Mouse (Mus musculus): Measurements from ENCODE around the gene Mrps34. TPM values are rescaled to one million over a fixed set of nuclear protein-coding genes. Genes with fewer than 3 reads are reported as not detected.

The Mrps34 gene
- 68.9 and 106 TPM in 2 replicates for polyA plus RNA-seq (2012; rRNA removed)

DNA sequence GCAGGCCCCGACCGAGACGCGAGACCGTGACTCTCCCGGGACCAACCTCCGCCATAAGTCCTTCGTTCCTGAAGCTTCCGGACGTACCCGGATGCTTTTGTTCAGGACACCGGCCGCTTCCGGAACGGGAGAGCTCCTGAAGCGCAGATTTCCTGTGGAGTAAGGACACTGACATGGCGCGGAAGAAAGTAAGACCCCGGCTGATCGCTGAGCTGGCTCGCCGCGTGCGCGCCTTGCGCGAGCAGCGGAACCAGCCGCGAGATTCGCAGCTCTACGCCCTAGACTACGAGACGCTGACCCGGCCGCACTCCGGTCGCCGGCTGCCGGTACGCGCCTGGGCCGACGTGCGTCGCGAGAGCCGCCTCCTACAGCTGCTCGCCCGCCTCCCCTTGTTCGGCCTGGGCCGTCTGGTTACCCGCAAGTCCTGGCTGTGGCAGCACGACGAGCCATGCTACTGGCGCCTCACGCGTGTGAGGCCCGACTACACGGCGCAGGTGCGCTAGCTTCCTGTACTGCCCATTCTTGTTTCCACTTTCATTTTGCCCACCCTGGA lies at the start of gene Mrps34, which contains the start of gene Eme2:
Gene Mrps34, plus strand, starts transcription at position 122 of the 553 bp plus-strand sequence.
Gene Eme2, minus strand, starts transcription at position 93 of the 553 bp plus-strand sequence.
- Histone ChIP-seq H3K27me3 (ENCODE audit: control insufficient read depth, insufficient read depth, low read length) (no peaks in the 10 kb centered on the region), H3K4me1 (ENCODE audit: control insufficient read depth, insufficient read depth, insufficient read length) (peaks cover 14% of the 10 kb centered on the region), H3K27ac (ENCODE audit: insufficient read depth, low read length) (peak within 1 kb of the TSS; percentile 91), H3K36me3 (ENCODE audit: control insufficient read depth, insufficient read depth, low read length) (peaks cover 25% of the 10 kb centered on the region), H3K4me3 (ENCODE audit: extremely low read depth, insufficient read depth, insufficient read length) (peak within 1 kb of the TSS; percentile 86)
- under 1% methylated on average over 62 of the region's 62 CpGs for WGBS
- DNase-seq (ENCODE audit: low read depth in 1 of 2, low spot score in 2 of 2), result peak; percentile 49 to 54
- TF ChIP-seq POLR2A (IDR thresholded peaks at IDR 0.05; ENCODE audit: low read depth, low read length), result peak; percentile 27; the same call in 1 of the 2 replicates
- no peak for TF ChIP-seq CTCF (IDR thresholded peaks at IDR 0.05; ENCODE audit: extremely low read depth, insufficient read depth, insufficient read length, insufficient replicate concordance)

DNA sequence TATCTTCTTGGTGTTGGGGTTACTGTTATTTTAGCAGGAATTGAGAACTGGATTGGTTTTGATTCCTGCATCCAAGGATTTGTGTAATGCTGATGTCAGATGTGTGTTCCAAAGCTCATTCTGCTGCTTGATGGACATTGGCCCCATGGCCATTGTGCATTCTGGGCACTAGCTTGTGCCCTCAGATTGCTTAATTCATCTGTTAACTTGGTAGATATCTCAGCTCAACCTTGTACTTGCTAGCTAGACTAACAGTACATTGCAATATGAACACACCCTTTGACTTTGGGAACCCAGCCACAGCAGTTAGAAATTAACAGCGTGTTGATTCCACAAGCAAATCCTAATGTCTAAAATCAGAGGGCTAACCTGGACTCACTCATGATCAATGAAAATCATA lies 47.5 kb upstream of the Mrps34 start:
- no peak for TF ChIP-seq CTCF (IDR thresholded peaks at IDR 0.05; ENCODE audit: extremely low read depth, insufficient read depth, insufficient read length, insufficient replicate concordance)
- Histone ChIP-seq H3K4me3 (ENCODE audit: extremely low read depth, insufficient read depth, insufficient read length) (no peak overlapping the region), H3K27me3 (ENCODE audit: control insufficient read depth, insufficient read depth, low read length) (no peaks in the 10 kb centered on the region; the same call in 1 of the 2 replicates), H3K36me3 (ENCODE audit: control insufficient read depth, insufficient read depth, low read length) (no peaks in the 10 kb centered on the region), H3K4me1 (ENCODE audit: control insufficient read depth, insufficient read depth, insufficient read length) (peaks cover 4% of the 10 kb centered on the region; the same call in 1 of the 2 replicates), H3K27ac (ENCODE audit: insufficient read depth, low read length) (no peak overlapping the region)
- no peak for DNase-seq (ENCODE audit: low read depth in 1 of 2, low spot score in 2 of 2)
- 95% methylated on average over 1 of the region's 1 CpGs for WGBS

DNA sequence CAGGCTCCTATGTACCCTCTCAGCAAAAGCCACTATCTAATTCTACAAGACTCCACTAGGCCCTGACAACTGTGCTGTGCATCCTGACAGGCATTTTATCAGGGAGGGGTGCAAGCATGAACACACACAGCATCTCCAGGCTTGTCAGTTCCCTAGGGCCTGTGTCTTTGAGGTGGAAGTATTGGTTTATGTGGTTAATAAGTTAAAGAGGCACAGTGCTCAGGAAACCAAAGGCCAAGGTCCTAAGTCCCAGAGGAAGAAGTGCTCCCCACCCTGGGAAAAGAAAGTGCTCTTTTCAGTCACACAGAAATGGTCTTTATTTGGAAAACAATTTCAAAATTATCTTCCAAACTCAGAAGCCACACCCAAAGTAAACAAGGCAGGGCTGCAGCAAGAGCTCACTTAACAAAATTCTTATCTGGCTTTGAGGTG lies 46.3 kb upstream of the Mrps34 start:
- Histone ChIP-seq H3K4me3 (ENCODE audit: extremely low read depth, insufficient read depth, insufficient read length) (peak overlapping the region; percentile 22; the same call in 1 of the 2 replicates), H3K27ac (ENCODE audit: insufficient read depth, low read length) (no peak overlapping the region; the same call in 1 of the 2 replicates), H3K4me1 (ENCODE audit: control insufficient read depth, insufficient read depth, insufficient read length) (peaks cover 4% of the 10 kb centered on the region; the same call in 1 of the 2 replicates), H3K27me3 (ENCODE audit: control insufficient read depth, insufficient read depth, low read length) (no peaks in the 10 kb centered on the region; the same call in 1 of the 2 replicates), H3K36me3 (ENCODE audit: control insufficient read depth, insufficient read depth, low read length) (peaks cover 3% of the 10 kb centered on the region)
- no peak for TF ChIP-seq POLR2A (IDR thresholded peaks at IDR 0.05; ENCODE audit: low read depth, low read length)
- no peak for TF ChIP-seq CTCF (IDR thresholded peaks at IDR 0.05; ENCODE audit: extremely low read depth, insufficient read depth, insufficient read length, insufficient replicate concordance)
- DNase-seq (ENCODE audit: low read depth in 1 of 2, low spot score in 2 of 2), result no peak

DNA sequence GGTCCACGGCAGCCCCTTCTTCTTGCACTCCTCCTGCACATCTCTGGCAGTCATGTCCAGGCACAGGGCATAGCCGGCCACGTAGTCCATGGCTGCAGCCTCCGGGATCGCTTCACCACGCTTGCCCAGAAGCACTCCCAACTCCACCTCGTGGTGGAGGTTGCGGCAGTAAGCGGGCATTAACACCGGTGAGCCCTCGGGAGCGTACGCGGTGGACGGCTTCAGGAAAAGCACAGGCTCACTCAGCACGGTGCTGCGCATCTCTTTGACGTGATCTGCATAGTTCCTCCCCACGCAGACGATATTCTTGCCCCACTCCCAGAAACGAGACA lies 45.2 kb upstream of the Mrps34 start:
- H3K4me1 ChIP-seq (ENCODE audit: control insufficient read depth, insufficient read depth, insufficient read length), result peaks cover 4% of the 10 kb centered on the region; the same call in 1 of the 2 replicates
- WGBS, result under 1% methylated on average over 21 of the region's 21 CpGs
- H3K27me3 ChIP-seq (ENCODE audit: control insufficient read depth, insufficient read depth, low read length), result no peaks in the 10 kb centered on the region
- H3K36me3 ChIP-seq (ENCODE audit: control insufficient read depth, insufficient read depth, low read length), result peaks cover 5% of the 10 kb centered on the region
- DNase-seq (ENCODE audit: low read depth in 1 of 2, low spot score in 2 of 2), result no peak
- no peak for TF ChIP-seq POLR2A (IDR thresholded peaks at IDR 0.05; ENCODE audit: low read depth, low read length)
- TF ChIP-seq CTCF (IDR thresholded peaks at IDR 0.05; ENCODE audit: extremely low read depth, insufficient read depth, insufficient read length, insufficient replicate concordance), result peak; percentile 13; the same call in 1 of the 2 replicates
- H3K27ac ChIP-seq (ENCODE audit: insufficient read depth, low read length), result peak overlapping the region; percentile 95
- H3K4me3 ChIP-seq (ENCODE audit: extremely low read depth, insufficient read depth, insufficient read length), result peak overlapping the region; percentile 88

DNA sequence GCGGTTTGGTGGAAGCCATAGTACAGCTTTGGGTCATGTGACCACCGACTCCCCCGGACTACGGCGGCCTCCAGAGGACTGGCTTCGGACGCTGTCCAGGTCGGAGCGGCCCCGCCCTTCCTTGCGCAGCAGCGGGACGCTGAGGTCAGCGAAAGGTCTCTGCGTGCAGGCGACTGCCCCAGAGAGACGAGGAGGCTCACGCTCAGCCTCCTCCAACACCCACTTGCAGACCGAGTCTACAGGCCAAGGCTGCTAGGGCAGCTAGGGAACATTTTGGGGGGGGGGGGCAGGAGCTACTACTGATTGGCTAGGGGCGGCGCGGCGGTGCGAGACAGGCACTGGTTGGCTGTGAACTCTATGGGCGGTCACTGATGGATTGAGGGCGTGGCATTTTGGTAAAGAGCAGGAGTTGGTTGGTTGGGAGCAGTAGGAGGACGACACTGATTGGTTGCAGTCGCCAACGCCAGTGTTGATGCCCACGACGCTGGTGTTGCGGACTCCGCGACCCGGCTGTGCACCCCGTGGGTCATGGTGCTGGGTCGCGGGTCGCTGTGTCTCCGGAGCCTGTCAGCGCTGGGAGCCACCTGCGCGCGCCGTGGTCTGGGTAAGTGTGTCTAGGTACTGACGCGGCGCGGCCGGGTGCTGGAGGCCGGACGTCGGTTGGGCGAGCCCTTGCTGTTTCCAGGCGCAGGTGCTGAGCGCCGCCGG lies 44.7 kb upstream of the Mrps34 start, which contains the start of gene Fahd1:
Gene Fahd1, minus strand, starts transcription at position 300 of the 708 bp plus-strand sequence.
- TF ChIP-seq POLR2A (IDR thresholded peaks at IDR 0.05; ENCODE audit: low read depth, low read length), result peak; percentile 34; the same call in 1 of the 2 replicates
- TF ChIP-seq CTCF (IDR thresholded peaks at IDR 0.05; ENCODE audit: extremely low read depth, insufficient read depth, insufficient read length, insufficient replicate concordance), result no peak
- WGBS, result under 1% methylated on average over 58 of the region's 58 CpGs
- Histone ChIP-seq H3K27ac (ENCODE audit: insufficient read depth, low read length) (peak within 1 kb of the TSS; percentile 95), H3K4me1 (ENCODE audit: control insufficient read depth, insufficient read depth, insufficient read length) (peaks cover 4% of the 10 kb centered on the region; the same call in 1 of the 2 replicates), H3K27me3 (ENCODE audit: control insufficient read depth, insufficient read depth, low read length) (no peaks in the 10 kb centered on the region), H3K4me3 (ENCODE audit: extremely low read depth, insufficient read depth, insufficient read length) (peak within 1 kb of the TSS; percentile 89), H3K36me3 (ENCODE audit: control insufficient read depth, insufficient read depth, low read length) (peaks cover 5% of the 10 kb centered on the region)
- DNase-seq (ENCODE audit: low read depth in 1 of 2, low spot score in 2 of 2), result peak; percentile 92 to 95

DNA sequence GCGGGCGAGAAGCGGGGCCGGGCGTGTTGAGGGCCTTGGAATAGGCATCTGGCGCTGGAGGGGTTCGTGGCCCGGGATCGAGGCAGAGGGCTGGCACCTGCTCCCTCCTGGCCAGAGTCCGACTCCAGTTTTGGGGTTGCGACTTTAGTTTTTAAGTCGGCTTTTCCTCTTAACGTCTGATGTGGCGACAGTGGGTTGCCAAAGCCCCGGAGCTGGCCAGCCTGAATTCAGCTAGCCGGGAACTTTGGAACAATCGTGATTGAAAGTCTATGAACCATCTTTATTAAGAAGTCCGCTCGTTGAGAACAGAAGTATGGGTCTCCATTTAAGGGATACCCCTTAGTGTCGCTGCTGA lies 44.2 kb upstream of the Mrps34 start:
- TF ChIP-seq CTCF (IDR thresholded peaks at IDR 0.05; ENCODE audit: extremely low read depth, insufficient read depth, insufficient read length, insufficient replicate concordance) (no peak), POLR2A (IDR thresholded peaks at IDR 0.05; ENCODE audit: low read depth, low read length) (no peak)
- 1% methylated on average over 20 of the region's 20 CpGs for WGBS
- Histone ChIP-seq H3K36me3 (ENCODE audit: control insufficient read depth, insufficient read depth, low read length) (peaks cover 7% of the 10 kb centered on the region), H3K27me3 (ENCODE audit: control insufficient read depth, insufficient read depth, low read length) (no peaks in the 10 kb centered on the region), H3K4me3 (ENCODE audit: extremely low read depth, insufficient read depth, insufficient read length) (peak overlapping the region; percentile 89), H3K4me1 (ENCODE audit: control insufficient read depth, insufficient read depth, insufficient read length) (peaks cover 4% of the 10 kb centered on the region; the same call in 1 of the 2 replicates), H3K27ac (ENCODE audit: insufficient read depth, low read length) (peak overlapping the region; percentile 79)
- no peak for DNase-seq (ENCODE audit: low read depth in 1 of 2, low spot score in 2 of 2)
